Comparison of ENCODE assay signal across 8 mouse cellular contexts in genomic region chr16:44347071-44347901, GRCm38 (mm10). TPM values are rescaled to one million over a fixed set of nuclear protein-coding genes. Genes with fewer than 3 reads are reported as not detected.
DNase-seq lines count a peak whose midpoint lies in the region; ATAC-seq lines count a peak whose summit lies in the region.

Gene Spice1, plus strand, starts transcription at chr16:44347121.

- peak within 1 kb of the TSS; percentile 74 for H3K9ac ChIP-seq in heart, embryonic 15.5 days
- peak within 1 kb of the TSS; percentile 86 for H3K9ac ChIP-seq in liver, embryonic 15.5 days
- H3K9ac ChIP-seq in neural tube, embryonic 12.5 days: peak within 1 kb of the TSS; percentile 74

- H3K9me3 ChIP-seq in heart, embryonic 15.5 days (replicated peaks): no peaks in the 10 kb centered on the region
- H3K9me3 ChIP-seq in liver, embryonic 15.5 days (replicated peaks): no peaks in the 10 kb centered on the region
- H3K9me3 ChIP-seq in neural tube, embryonic 12.5 days: no peaks in the 10 kb centered on the region

- ATAC-seq in CD4-positive, CD25-positive, alpha-beta regulatory T cell, adult 4 months: peak; percentile 98
- ATAC-seq in heart, embryonic 15.5 days (replicated peaks; ENCODE audit: insufficient number of reproducible peaks, insufficient read depth, low FRiP score, low read depth): peak; percentile 97
- ATAC-seq in liver, embryonic 15.5 days (ENCODE audit: insufficient read depth): peak; percentile 98
- ATAC-seq in neural tube, embryonic 12.5 days (ENCODE audit: low FRiP score, low read depth): peak; percentile 100

- peaks cover 20% of the 10 kb centered on the region for H3K4me1 ChIP-seq in heart, embryonic 15.5 days (replicated peaks)
- H3K4me1 ChIP-seq in liver, embryonic 15.5 days (replicated peaks): peaks cover 32% of the 10 kb centered on the region
- peaks cover 12% of the 10 kb centered on the region for H3K4me1 ChIP-seq in neural tube, embryonic 12.5 days

- DNase-seq in c-Kit-negative CD71-positive TER-119-positive erythroid progenitor cells, embryonic 14.5 days (ENCODE audit: low read depth, low spot score): peak; percentile 86
- peak; percentile 79 for DNase-seq in fibroblast of lung, adult 2 months (ENCODE audit: low read depth)
- peak; percentile 98 to 99 for DNase-seq in kidney, postnatal 25 days
- DNase-seq in telencephalon, adult 2 months (ENCODE audit: low read depth, low spot score): peak; percentile 81

- peak within 1 kb of the TSS; percentile 64 for H3K4me2 ChIP-seq in heart, embryonic 15.5 days
- H3K4me2 ChIP-seq in liver, embryonic 15.5 days: peak within 1 kb of the TSS; percentile 85
- H3K4me2 ChIP-seq in neural tube, embryonic 12.5 days (replicated peaks): peak within 1 kb of the TSS; percentile 72

- H3K4me3 ChIP-seq in heart, embryonic 15.5 days: peak within 1 kb of the TSS; percentile 82
- peak within 1 kb of the TSS; percentile 93 for H3K4me3 ChIP-seq in liver, embryonic 15.5 days (replicated peaks)
- peak within 1 kb of the TSS; percentile 76 for H3K4me3 ChIP-seq in neural tube, embryonic 12.5 days

- peak within 1 kb of the TSS; percentile 94 for H3K27ac ChIP-seq in heart, embryonic 15.5 days
- H3K27ac ChIP-seq in liver, embryonic 15.5 days (replicated peaks): peak within 1 kb of the TSS; percentile 98
- H3K27ac ChIP-seq in neural tube, embryonic 12.5 days: peak within 1 kb of the TSS; percentile 72; the same call in 1 of the 2 replicates

- no peaks in the 10 kb centered on the region for H3K36me3 ChIP-seq in heart, embryonic 15.5 days
- H3K36me3 ChIP-seq in liver, embryonic 15.5 days (replicated peaks): no peaks in the 10 kb centered on the region
- H3K36me3 ChIP-seq in neural tube, embryonic 12.5 days: no peaks in the 10 kb centered on the region

- no peaks in the 10 kb centered on the region for H3K27me3 ChIP-seq in heart, embryonic 15.5 days
- no peaks in the 10 kb centered on the region for H3K27me3 ChIP-seq in liver, embryonic 15.5 days
- H3K27me3 ChIP-seq in neural tube, embryonic 12.5 days (replicated peaks): no peaks in the 10 kb centered on the region

- WGBS in heart, embryonic 15.5 days: under 1% methylated on average over 64 of the region's 67 CpGs
- under 1% methylated on average over 67 of the region's 67 CpGs for WGBS in liver, embryonic 15.5 days (ENCODE audit: insufficient replicate concordance)
- under 1% methylated on average over 67 of the region's 67 CpGs for WGBS in neural tube, embryonic 12.5 days

RNA-seq across cellular contexts. Expression of gene Spice1, which starts in this region (rescaled TPM):
- polyA plus RNA-seq in CD4-positive, CD25-positive, alpha-beta regulatory T cell, adult 4 months (2017; shearing (Covaris generic)): 10 to 100 TPM; 31.2 to 37.0 TPM
- 16.5 and 16.7 TPM in 2 replicates for polyA plus RNA-seq in heart, embryonic 15.5 days (2015; fragmentation: Nextera tagmentation; extraction: Ambion mirVana)
- polyA plus RNA-seq in liver, embryonic 15.5 days (2015; fragmentation: Nextera tagmentation; extraction: Ambion mirVana): 6.1 and 7.8 TPM in 2 replicates
- 16.8 and 27.6 TPM in 2 replicates for polyA plus RNA-seq in neural tube, embryonic 12.5 days (2016; fragmentation: Nextera tagmentation; extraction: Ambion mirVana)

Comparison
In these comparisons a context has a peak if more than half of its experiments do, and no peak if none do; other contexts are left out.
1. Peak in every context shown above with its lines: DNase-seq, ATAC-seq, H3K4me3 ChIP-seq and H3K27ac ChIP-seq.